Mouse (Mus musculus): ENCODE results near the gene Scgb2b15. TPM values are rescaled to one million over a fixed set of nuclear protein-coding genes. Genes with fewer than 3 reads are reported as not detected.
"Not testable (repeated sequence)": the region's sequence is repeated elsewhere in the genome, so short reads cannot be mapped to it uniquely, and the experiment has no call there.

The Scgb2b15 gene
- not detected in 2 replicates for polyA plus RNA-seq (2016; fragmentation: Nextera tagmentation; extraction: Ambion mirVana)

GRCm38 (mm10) chr7:32829562-32829961 lies at the start of gene Scgb2b15:
Gene Scgb2b15, minus strand, starts transcription at chr7:32829662.
- not testable (repeated sequence) for ATAC-seq (ENCODE audit: low FRiP score, low read depth); H3K9me3 ChIP-seq; H3K27me3 ChIP-seq; H3K27ac ChIP-seq (replicated peaks); H3K4me3 ChIP-seq; H3K4me1 ChIP-seq; H3K36me3 ChIP-seq; H3K4me2 ChIP-seq (replicated peaks); H3K9ac ChIP-seq (replicated peaks)

GRCm38 (mm10) chr7:32836254-32836653 lies 6.8 kb upstream of the Scgb2b15 start, which contains the start of gene Scgb1b15:
Gene Scgb1b15, plus strand, starts transcription at chr7:32836554.
- ATAC-seq (ENCODE audit: low FRiP score, low read depth); H3K4me3 ChIP-seq; H3K36me3 ChIP-seq; H3K4me1 ChIP-seq; H3K9me3 ChIP-seq; H3K9ac ChIP-seq (replicated peaks); H3K4me2 ChIP-seq (replicated peaks); H3K27ac ChIP-seq (replicated peaks); H3K27me3 ChIP-seq: not testable (repeated sequence)

Other genes starting within 250 kb of the Scgb2b15 start
- not detected in 2 replicates for gene Scgb1b15, start 6.9 kb upstream of the Scgb2b15 start, polyA plus RNA-seq (2016; fragmentation: Nextera tagmentation; extraction: Ambion mirVana)
- not detected in 2 replicates for gene Scgb2b17, start 226.9 kb upstream of the Scgb2b15 start, polyA plus RNA-seq (2016; fragmentation: Nextera tagmentation; extraction: Ambion mirVana)
- gene Scgb1b17, start 233.8 kb upstream of the Scgb2b15 start, polyA plus RNA-seq (2016; fragmentation: Nextera tagmentation; extraction: Ambion mirVana) = not detected in 2 replicates